Mouse (Mus musculus) liver, adult 2 months (tissue): ENCODE data around the gene Cenpk.

Experiments
- CTCF ChIP-seq: fragments of 200-500 bp; IDR thresholded peaks from 2 replicates; pipeline ENCODE4 v1.5.1; 2011; ENCODE audit warnings: low read depth, low read length, control low read depth
- POLR2A ChIP-seq: fragments of 200-500 bp; IDR thresholded peaks from 2 replicates; pipeline ENCODE4 v1.6.1; 2011; ENCODE audit warnings: low read length, control low read depth; ENCODE audit not compliant: insufficient read depth; ENCODE audit errors: extremely low read depth

DNA sequence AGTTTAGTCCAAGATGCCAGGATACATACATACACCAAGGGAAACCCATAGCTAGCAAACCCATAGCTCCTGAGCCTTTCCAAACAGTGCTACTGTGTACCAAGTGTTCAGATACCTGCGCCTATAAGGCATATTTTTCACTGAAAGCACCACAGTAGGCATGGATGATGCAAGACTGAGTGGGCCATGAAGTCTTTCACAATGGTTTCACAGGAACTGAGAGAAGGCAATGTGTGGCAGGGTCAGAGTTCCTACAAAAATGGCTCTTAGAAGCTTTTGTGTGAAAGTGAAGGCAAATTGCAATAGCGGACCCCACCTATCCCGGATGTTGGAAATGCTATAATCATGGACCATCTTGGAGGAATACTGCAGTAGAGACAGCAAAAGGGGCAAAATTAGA is 30.6 kb downstream of the Cenpk start:
- TF ChIP-seq CTCF: no peak
- TF ChIP-seq POLR2A: no peak
